Mouse (Mus musculus) midbrain, postnatal 0 days (tissue): ENCODE measurements around the gene Ninj2. TPM values are rescaled to one million over a fixed set of nuclear protein-coding genes. Genes with fewer than 3 reads are reported as not detected.

ENCODE experiments used
- ATAC-seq: fragments of 200-750 bp; cut with Nextera tagmentation; 2 replicates; pipeline ENCODE4 v1.8.0; 2017; ENCODE audit warnings: moderate number of reproducible peaks, mild to moderate bottlenecking, moderate TSS enrichment, moderate library complexity; ENCODE audit not compliant: low FRiP score
- DNase-seq: peaks from one replicate; pipeline ENCODE4 v3.0.0-alpha.2; 2015; ENCODE audit warnings: low spot score
- H3K27ac ChIP-seq: fragments of 300-500 bp; sonication (generic); 2 replicates; pipeline ENCODE4 v1.5.1; 2014; ENCODE audit warnings: low read depth, mild to moderate bottlenecking, low read length, mixed read lengths
- H3K27me3 ChIP-seq: fragments of 300-500 bp; sonication (generic); 2 replicates; pipeline ENCODE4 v1.6.1; 2014; ENCODE audit warnings: low read length, control low read depth, mixed read lengths; ENCODE audit not compliant: insufficient read depth
- H3K36me3 ChIP-seq: fragments of 300-500 bp; sonication (generic); 2 replicates; pipeline ENCODE4 v1.6.1; 2014; ENCODE audit warnings: low read length, control low read depth, mixed read lengths; ENCODE audit not compliant: insufficient read depth
- H3K4me1 ChIP-seq: fragments of 300-500 bp; sonication (generic); 2 replicates; pipeline ENCODE4 v1.6.1; 2014; ENCODE audit warnings: mild to moderate bottlenecking, control low read depth, antibody characterized with exemption, low read length, mixed read lengths; ENCODE audit not compliant: insufficient read depth
- H3K4me2 ChIP-seq: fragments of 300-500 bp; sonication (generic); 2 replicates; pipeline ENCODE4 v1.6.1; 2014; ENCODE audit warnings: low read depth, mild to moderate bottlenecking, low read length, mixed read lengths; ENCODE audit not compliant: poor library complexity, severe bottlenecking
- H3K4me3 ChIP-seq: fragments of 300-500 bp; sonication (generic); 2 replicates; pipeline ENCODE4 v1.5.1; 2014; ENCODE audit warnings: low read depth, mild to moderate bottlenecking, low read length, moderate library complexity
- H3K9ac ChIP-seq: fragments of 300-500 bp; sonication (generic); replicated peaks from 2 replicates; pipeline ENCODE4 v1.6.1; 2014; ENCODE audit warnings: mild to moderate bottlenecking, low read length, moderate library complexity, mixed read lengths; ENCODE audit not compliant: poor library complexity, severe bottlenecking
- H3K9me3 ChIP-seq: fragments of 300-500 bp; sonication (generic); 2 replicates; pipeline ENCODE4 v1.6.1; 2016; ENCODE audit warnings: low read length, control low read depth
- CTCF ChIP-seq: IDR thresholded peaks from 2 replicates; pipeline ENCODE4 v1.5.1; 2016; ENCODE audit warnings: antibody characterized with exemption, mild to moderate bottlenecking
- WGBS: fragments of 180-500 bp; shearing (Covaris S2); extraction: QIAGEN DNeasy Blood & Tissue Kit; methylation state at CpG from one replicate; pipeline ENCODE4 v1.1.7; 2014; 5-methylcytosine and 5-hydroxymethylcytosine counted together
- polyA plus RNA-seq: library from polyadenylated mRNA; unstranded; fragments of >200 nt; fragmentation: Nextera tagmentation; extraction: Ambion mirVana; gene quantifications from 2 replicates; pipeline ENCODE4 v1.2.1, GENCODE M21; 2015
- total RNA-seq: library from RNA; depleted of rRNA; stranded (reverse); fragments of >200 nt; gene quantifications from 2 replicates; pipeline ENCODE4 v1.2.3, GENCODE M21; 2014

Gene Ninj2
- total and polyA plus RNA-seq, 2 experiments from 2014 or later, result not detected

GRCm38 (mm10) chr6:120197964-120198363, 104.8 kb downstream of the Ninj2 start:
- WGBS, result 35% methylated on average over 9 of the region's 9 CpGs
- Histone ChIP-seq H3K27me3 (0 out of 2 replicates have a peak, but pooled peaks cover 4% of the 10 kb centered on the region), H3K9me3 (no peaks in the 10 kb centered on the region), H3K9ac (no peak overlapping the region), H3K27ac (no peak overlapping the region), H3K36me3 (no peaks in the 10 kb centered on the region), H3K4me1 (no peaks in the 10 kb centered on the region), H3K4me3 (no peak overlapping the region), H3K4me2 (no peak overlapping the region)
- DNase-seq (peak; percentile 65), ATAC-seq (no peak)
- TF ChIP-seq CTCF, result peak; percentile 87

DNA sequence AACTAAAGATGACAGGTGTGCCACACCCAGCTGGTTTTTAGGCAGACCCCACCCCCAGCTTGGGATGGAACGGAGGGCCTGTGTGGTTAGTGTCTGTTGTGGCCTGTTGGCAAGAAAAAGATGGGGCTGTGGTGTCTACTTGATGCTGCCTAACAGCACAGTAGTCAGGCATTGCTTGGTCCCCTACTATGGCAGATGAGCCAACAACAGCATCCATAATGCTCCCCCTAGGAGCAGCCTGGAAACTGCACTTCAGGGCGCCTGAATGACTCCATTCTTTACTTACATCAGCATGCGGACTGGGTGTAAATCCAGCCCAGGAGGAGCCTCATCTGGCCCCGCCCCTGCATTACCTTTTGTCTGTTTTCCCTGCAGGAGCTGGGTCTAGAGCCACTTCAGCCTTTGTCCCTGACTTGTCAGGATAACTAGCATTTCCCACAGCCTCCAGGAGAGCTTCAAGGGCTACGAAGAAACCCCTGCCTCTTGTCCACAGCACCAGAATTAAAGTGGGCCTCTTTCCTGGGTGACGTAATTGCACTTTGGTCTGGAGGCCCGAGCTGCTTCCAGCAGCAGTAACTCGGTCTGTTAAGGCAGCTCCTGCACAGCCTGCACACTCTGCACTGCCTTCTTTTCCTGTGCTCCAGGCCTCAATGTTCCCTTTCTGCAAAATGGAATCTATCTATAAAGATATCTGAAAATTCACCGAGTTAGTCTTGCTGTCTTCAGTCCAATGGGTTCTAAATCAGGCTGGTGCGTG, 106.7 kb downstream of the Ninj2 start:
- peak; percentile 35; the same call in 1 of the 2 replicates for TF ChIP-seq CTCF
- DNase-seq, result peak; percentile 23

DNA sequence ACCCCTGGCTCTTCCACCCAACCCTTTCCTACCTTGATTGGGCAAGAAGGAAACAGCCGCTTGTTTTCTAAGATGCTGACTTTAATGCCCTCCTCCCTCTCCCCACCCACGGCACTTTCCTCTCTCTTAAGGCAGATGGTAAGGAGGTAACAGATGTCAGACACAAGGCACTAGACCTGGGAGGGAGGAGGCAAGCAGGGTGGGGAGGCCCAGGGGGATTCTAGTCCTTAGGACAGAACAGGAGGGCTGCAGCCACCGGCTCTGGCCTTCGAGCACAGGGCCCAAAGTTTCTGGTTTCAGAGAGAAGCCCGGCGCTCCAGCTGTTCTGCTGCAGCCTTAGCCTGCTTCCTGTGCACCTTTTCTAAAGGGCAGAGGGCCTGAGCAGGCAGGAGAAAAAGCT, 108.8 kb downstream of the Ninj2 start:
- Histone ChIP-seq H3K36me3 (no peaks in the 10 kb centered on the region), H3K9me3 (no peaks in the 10 kb centered on the region), H3K4me2 (no peak overlapping the region), H3K27me3 (0 out of 2 replicates have a peak, but pooled peaks cover 4% of the 10 kb centered on the region), H3K9ac (no peak overlapping the region), H3K27ac (no peak overlapping the region), H3K4me3 (no peak overlapping the region), H3K4me1 (no peaks in the 10 kb centered on the region)
- no peak for TF ChIP-seq CTCF
- ATAC-seq (no peak), DNase-seq (no peak)
- WGBS, result 50% methylated on average over 6 of the region's 6 CpGs

More for the DNA sequence above, 106.7 kb downstream of the Ninj2 start:
- 0 out of 2 replicates have a peak, but pooled peaks cover 4% of the 10 kb centered on the region for H3K27me3 ChIP-seq
- WGBS, result 31% methylated on average over 10 of the region's 10 CpGs
- no peak for ATAC-seq
- no peak overlapping the region for H3K27ac ChIP-seq
- H3K4me2 ChIP-seq, result no peak overlapping the region
- no peaks in the 10 kb centered on the region for H3K4me1 ChIP-seq
- H3K9me3 ChIP-seq, result no peaks in the 10 kb centered on the region
- no peaks in the 10 kb centered on the region for H3K36me3 ChIP-seq
- no peak overlapping the region for H3K4me3 ChIP-seq
- H3K9ac ChIP-seq, result no peak overlapping the region

DNA sequence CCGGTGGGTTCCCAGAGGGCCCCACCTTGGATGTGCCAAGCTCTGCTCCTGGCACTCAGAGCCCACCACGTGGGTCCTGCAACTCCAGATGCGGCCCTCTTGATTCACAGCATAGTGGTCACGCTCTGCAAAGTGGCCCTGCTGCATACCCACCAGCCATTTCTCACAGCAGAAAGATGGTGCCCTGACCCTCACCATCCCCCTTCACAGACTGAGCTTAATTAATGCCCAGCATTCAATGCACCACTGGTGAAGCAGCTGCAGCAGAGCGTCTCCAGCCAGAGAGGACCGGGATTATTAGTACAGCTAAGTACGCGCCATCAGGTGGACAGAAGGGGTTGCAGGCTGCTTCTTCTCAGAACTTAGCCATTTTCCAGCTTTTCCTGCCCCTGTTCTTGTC, 109.3 kb downstream of the Ninj2 start:
- Histone ChIP-seq H3K27me3 (0 out of 2 replicates have a peak, but pooled peaks cover 4% of the 10 kb centered on the region), H3K9me3 (no peaks in the 10 kb centered on the region), H3K9ac (no peak overlapping the region), H3K27ac (no peak overlapping the region), H3K4me2 (no peak overlapping the region), H3K4me1 (no peaks in the 10 kb centered on the region), H3K36me3 (no peaks in the 10 kb centered on the region), H3K4me3 (no peak overlapping the region)
- WGBS, result 48% methylated on average over 8 of the region's 8 CpGs
- TF ChIP-seq CTCF, result peak; percentile 27; the same call in 1 of the 2 replicates
- ATAC-seq (no peak), DNase-seq (peak; percentile 49)

DNA sequence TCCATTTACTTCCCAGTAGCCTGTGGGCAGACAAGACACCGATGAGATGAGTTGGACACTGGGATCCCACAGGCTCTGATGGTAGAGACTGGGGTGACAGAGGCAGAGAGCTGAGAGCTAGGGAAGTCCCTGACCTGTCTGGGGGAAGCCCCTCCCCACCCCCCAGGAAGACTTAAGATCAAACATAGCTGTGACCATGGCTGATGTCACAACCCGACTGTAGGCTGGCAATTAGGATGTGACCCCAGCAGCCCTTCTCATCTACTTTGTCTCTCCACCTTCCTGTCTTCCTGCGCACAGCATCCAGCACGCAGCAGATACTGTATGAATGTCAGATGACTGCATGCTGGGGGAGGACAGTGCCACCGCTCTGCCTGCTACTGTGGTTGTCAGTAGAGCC, 113.4 kb downstream of the Ninj2 start:
- Histone ChIP-seq H3K4me2 (no peak overlapping the region), H3K4me3 (no peak overlapping the region), H3K36me3 (no peaks in the 10 kb centered on the region), H3K27ac (no peak overlapping the region), H3K27me3 (0 out of 2 replicates have a peak, but pooled peaks cover 4% of the 10 kb centered on the region), H3K9ac (no peak overlapping the region), H3K9me3 (no peaks in the 10 kb centered on the region), H3K4me1 (no peaks in the 10 kb centered on the region)
- ATAC-seq (no peak), DNase-seq (no peak)
- 87% methylated on average over 5 of the region's 5 CpGs for WGBS
- TF ChIP-seq CTCF, result no peak

DNA sequence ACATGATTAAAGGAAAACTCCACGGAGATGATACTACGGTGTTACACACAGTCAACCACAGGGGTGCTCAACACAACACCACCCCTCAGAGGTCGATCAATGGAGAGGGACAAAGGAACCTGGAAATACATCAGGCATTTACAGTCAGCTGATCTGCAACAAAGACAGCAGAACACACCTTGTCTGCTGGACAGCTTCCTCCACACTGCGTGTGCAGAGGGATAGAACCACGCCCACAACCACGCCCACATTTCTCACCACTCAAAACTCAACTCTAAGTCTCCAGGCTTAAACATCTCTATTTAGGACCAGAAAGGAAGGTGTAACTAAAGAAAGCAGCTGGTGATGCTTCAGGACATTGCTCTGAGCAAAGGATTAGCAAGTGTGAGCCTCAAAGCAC, 118.4 kb downstream of the Ninj2 start:
- no peaks in the 10 kb centered on the region for H3K36me3 ChIP-seq
- no peak overlapping the region for H3K4me3 ChIP-seq
- no peak overlapping the region for H3K27ac ChIP-seq
- 77% methylated on average over 6 of the region's 6 CpGs for WGBS
- ATAC-seq (no peak), DNase-seq (no peak)
- H3K4me2 ChIP-seq, result no peak overlapping the region
- no peaks in the 10 kb centered on the region for H3K27me3 ChIP-seq
- no peaks in the 10 kb centered on the region for H3K9me3 ChIP-seq
- no peaks in the 10 kb centered on the region for H3K4me1 ChIP-seq
- TF ChIP-seq CTCF, result no peak
- H3K9ac ChIP-seq, result no peak overlapping the region
